Mouse (Mus musculus): ENCODE measurements around the gene Hist1h2ba.

DNA sequence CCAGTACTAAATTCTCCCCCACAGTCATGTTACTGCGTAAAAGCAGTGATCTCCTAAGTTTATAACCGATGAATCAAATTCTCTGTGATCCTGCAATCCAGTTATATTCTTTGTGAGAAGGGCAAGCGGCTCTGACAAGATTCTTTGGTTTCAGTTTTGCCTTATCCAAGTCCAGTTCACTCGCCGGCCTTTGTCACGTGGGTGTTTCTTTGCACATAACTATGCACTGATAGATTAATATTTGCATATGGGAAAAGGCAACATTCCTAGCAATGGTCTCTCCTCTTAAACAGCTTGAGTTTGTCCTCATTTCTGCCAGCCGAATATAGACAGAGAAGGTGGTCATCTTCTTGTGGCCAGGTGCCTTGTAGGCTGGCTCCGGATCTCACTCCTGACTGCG lies 3.5 kb downstream of the Hist1h2ba start:
- TF ChIP-seq POLR2A (IDR thresholded peaks at IDR 0.05; ENCODE audit: insufficient read depth, low read length) (no peak), CTCF (IDR thresholded peaks at IDR 0.05; ENCODE audit: low read depth, low read length) (no peak)

All from ES-Bruce4 (cell line).